Mouse (Mus musculus): ENCODE measurements around the gene Nectin4. TPM values are rescaled to one million over a fixed set of nuclear protein-coding genes. Genes with fewer than 3 reads are reported as not detected.

Nectin4 gene
- polyA plus RNA-seq, 1 experiment from 2014 or later = 3.9 TPM

GRCm38 (mm10) chr1:171388376-171389102 lies 18.6 kb downstream of the Nectin4 start, which contains the start of gene Arhgap30:
Gene Arhgap30 (plus strand): TSS chr1:171388954.
- WGBS = 83% methylated on average over 15 of the region's 15 CpGs
- Histone ChIP-seq H3K36me3 (ENCODE audit: control insufficient read depth, insufficient read depth, low read length) (no peaks in the 10 kb centered on the region), H3K27ac (ENCODE audit: low read length) (no peak within 1 kb of the TSS), H3K4me2 (ENCODE audit: low read length) (no peak within 1 kb of the TSS), H3K9me3 (replicated peaks; ENCODE audit: control insufficient read depth, low read length, poor library complexity, severe bottlenecking) (no peaks in the 10 kb centered on the region), H3K4me3 (ENCODE audit: low read depth, low read length) (no peak within 1 kb of the TSS), H3K4me1 (ENCODE audit: control insufficient read depth, insufficient read depth, low read length) (no peaks in the 10 kb centered on the region), H3K9ac (ENCODE audit: low read depth, low read length) (no peak within 1 kb of the TSS), H3K27me3 (ENCODE audit: control insufficient read depth, insufficient read depth, low read depth, low read length) (no peaks in the 10 kb centered on the region)
- ATAC-seq = no peak

- H3K27ac ChIP-seq (ENCODE audit: low read length) = no peak overlapping the region
- no peaks in the 10 kb centered on the region for H3K36me3 ChIP-seq (ENCODE audit: control insufficient read depth, insufficient read depth, low read length)
- no peak for ATAC-seq
- H3K4me3 ChIP-seq (ENCODE audit: low read depth, low read length) = no peak overlapping the region
- H3K27me3 ChIP-seq (ENCODE audit: control insufficient read depth, insufficient read depth, low read depth, low read length) = no peaks in the 10 kb centered on the region
- H3K9me3 ChIP-seq (replicated peaks; ENCODE audit: control insufficient read depth, low read length, poor library complexity, severe bottlenecking) = no peaks in the 10 kb centered on the region
- 88% methylated on average over 4 of the region's 4 CpGs for WGBS
- no peak overlapping the region for H3K9ac ChIP-seq (ENCODE audit: low read depth, low read length)
- H3K4me2 ChIP-seq (ENCODE audit: low read length) = no peak overlapping the region
- no peaks in the 10 kb centered on the region for H3K4me1 ChIP-seq (ENCODE audit: control insufficient read depth, insufficient read depth, low read length)
Observed at GRCm38 (mm10) chr1:171390101-171390500, 20.2 kb downstream of the Nectin4 start.

DNA sequence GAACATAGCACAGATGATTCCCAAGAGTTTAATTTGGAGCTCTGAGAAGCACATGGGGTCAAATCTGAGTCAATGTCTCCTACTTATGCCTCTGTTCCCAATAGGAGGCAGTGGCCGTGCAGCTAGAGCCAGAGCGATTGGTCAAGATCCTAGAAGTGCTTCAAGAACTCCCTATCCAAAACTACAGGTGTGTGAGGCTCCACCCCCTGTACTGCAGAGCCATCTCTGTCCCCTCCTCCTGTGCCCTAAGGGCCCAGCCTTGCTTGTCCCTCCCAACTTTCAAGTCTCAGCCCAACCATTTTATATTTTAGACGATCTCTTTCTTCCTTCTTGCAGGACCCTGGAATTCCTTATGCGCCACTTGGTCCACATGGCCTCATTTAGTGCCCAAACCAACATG lies 31.9 kb downstream of the Nectin4 start:
- no peak for ATAC-seq
- WGBS = 88% methylated on average over 4 of the region's 4 CpGs
- no peak overlapping the region for H3K9ac ChIP-seq (ENCODE audit: low read depth, low read length)
- H3K27me3 ChIP-seq (ENCODE audit: control insufficient read depth, insufficient read depth, low read depth, low read length) = no peaks in the 10 kb centered on the region
- no peak overlapping the region for H3K4me2 ChIP-seq (ENCODE audit: low read length)
- no peak overlapping the region for H3K4me3 ChIP-seq (ENCODE audit: low read depth, low read length)
- no peak overlapping the region for H3K27ac ChIP-seq (ENCODE audit: low read length)
- no peaks in the 10 kb centered on the region for H3K4me1 ChIP-seq (ENCODE audit: control insufficient read depth, insufficient read depth, low read length)
- no peaks in the 10 kb centered on the region for H3K36me3 ChIP-seq (ENCODE audit: control insufficient read depth, insufficient read depth, low read length)
- H3K9me3 ChIP-seq (replicated peaks; ENCODE audit: control insufficient read depth, low read length, poor library complexity, severe bottlenecking) = no peaks in the 10 kb centered on the region

DNA sequence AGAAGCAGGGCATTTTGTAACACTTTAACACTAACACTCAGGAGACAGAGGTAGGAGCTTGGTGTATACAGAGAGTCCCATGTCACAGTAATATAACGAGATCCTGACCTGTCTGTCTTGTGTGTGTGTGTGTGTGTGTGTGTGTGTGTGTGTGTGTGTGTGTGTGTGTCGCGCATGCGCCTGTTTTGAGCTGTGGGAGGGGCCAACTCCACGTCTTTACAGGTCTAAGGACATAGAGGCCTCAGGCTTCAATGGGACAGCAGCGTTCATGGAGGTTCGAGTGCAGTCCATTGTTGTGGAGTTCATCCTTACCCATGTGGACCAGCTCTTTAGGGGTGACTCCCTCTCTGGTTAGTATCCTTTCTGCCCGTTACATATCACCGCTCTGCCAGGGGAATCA lies 33.1 kb downstream of the Nectin4 start:
- ATAC-seq = no peak
- Histone ChIP-seq H3K9ac (ENCODE audit: low read depth, low read length) (no peak overlapping the region), H3K27ac (ENCODE audit: low read length) (no peak overlapping the region), H3K27me3 (ENCODE audit: control insufficient read depth, insufficient read depth, low read depth, low read length) (peaks cover 8% of the 10 kb centered on the region), H3K9me3 (replicated peaks; ENCODE audit: control insufficient read depth, low read length, poor library complexity, severe bottlenecking) (no peaks in the 10 kb centered on the region), H3K4me3 (ENCODE audit: low read depth, low read length) (no peak overlapping the region), H3K4me1 (ENCODE audit: control insufficient read depth, insufficient read depth, low read length) (no peaks in the 10 kb centered on the region), H3K4me2 (ENCODE audit: low read length) (no peak overlapping the region), H3K36me3 (ENCODE audit: control insufficient read depth, insufficient read depth, low read length) (no peaks in the 10 kb centered on the region)
- WGBS = 84% methylated on average over 9 of the region's 9 CpGs

GRCm38 (mm10) chr1:171407263-171407662 lies 37.4 kb downstream of the Nectin4 start:
- H3K9me3 ChIP-seq (replicated peaks; ENCODE audit: control insufficient read depth, low read length, poor library complexity, severe bottlenecking) = no peaks in the 10 kb centered on the region
- no peak for ATAC-seq
- H3K36me3 ChIP-seq (ENCODE audit: control insufficient read depth, insufficient read depth, low read length) = no peaks in the 10 kb centered on the region
- no peak overlapping the region for H3K27ac ChIP-seq (ENCODE audit: low read length)
- peaks cover 17% of the 10 kb centered on the region for H3K27me3 ChIP-seq (ENCODE audit: control insufficient read depth, insufficient read depth, low read depth, low read length)
- no peak overlapping the region for H3K4me2 ChIP-seq (ENCODE audit: low read length)
- no peaks in the 10 kb centered on the region for H3K4me1 ChIP-seq (ENCODE audit: control insufficient read depth, insufficient read depth, low read length)
- WGBS = 85% methylated on average over 5 of the region's 5 CpGs
- no peak overlapping the region for H3K9ac ChIP-seq (ENCODE audit: low read depth, low read length)
- H3K4me3 ChIP-seq (ENCODE audit: low read depth, low read length) = no peak overlapping the region

DNA sequence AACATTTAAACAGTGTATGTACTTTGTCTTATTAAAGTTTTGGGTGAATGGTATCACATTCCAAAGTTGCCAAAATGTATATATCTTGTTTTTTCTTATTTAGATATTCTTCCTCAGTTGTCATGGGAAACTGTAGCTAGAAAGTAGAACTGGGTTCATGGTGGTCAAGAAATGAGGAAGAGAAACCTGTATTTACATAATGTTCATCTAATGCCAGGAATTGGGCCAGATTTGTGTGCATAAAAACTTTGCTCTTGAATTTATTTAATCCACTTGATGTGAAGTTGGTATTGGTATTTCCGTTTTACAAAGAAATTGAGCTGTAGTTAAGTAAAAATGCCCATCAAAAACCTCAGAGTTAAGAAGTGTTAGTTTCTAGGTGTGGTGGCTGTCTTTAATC lies 40.3 kb downstream of the Nectin4 start:
- no peak overlapping the region for H3K4me3 ChIP-seq (ENCODE audit: low read depth, low read length)
- WGBS = 94% methylated on average over 1 of the region's 1 CpGs
- H3K9me3 ChIP-seq (replicated peaks; ENCODE audit: control insufficient read depth, low read length, poor library complexity, severe bottlenecking) = no peaks in the 10 kb centered on the region
- peaks cover 17% of the 10 kb centered on the region for H3K27me3 ChIP-seq (ENCODE audit: control insufficient read depth, insufficient read depth, low read depth, low read length)
- no peak overlapping the region for H3K9ac ChIP-seq (ENCODE audit: low read depth, low read length)
- 0 out of 2 replicates have a peak, but pooled peaks cover 2% of the 10 kb centered on the region for H3K36me3 ChIP-seq (ENCODE audit: control insufficient read depth, insufficient read depth, low read length)
- H3K4me2 ChIP-seq (ENCODE audit: low read length) = no peak overlapping the region
- H3K27ac ChIP-seq (ENCODE audit: low read length) = no peak overlapping the region
- peaks cover 21% of the 10 kb centered on the region for H3K4me1 ChIP-seq (ENCODE audit: control insufficient read depth, insufficient read depth, low read length)
- ATAC-seq = no peak

- no peaks in the 10 kb centered on the region for H3K9me3 ChIP-seq (replicated peaks; ENCODE audit: control insufficient read depth, low read length, poor library complexity, severe bottlenecking)
- H3K4me3 ChIP-seq (ENCODE audit: low read depth, low read length) = peak within 1 kb of the TSS; percentile 91
- peak within 1 kb of the TSS; percentile 97 for H3K9ac ChIP-seq (ENCODE audit: low read depth, low read length)
- WGBS = under 1% methylated on average over 36 of the region's 36 CpGs
- H3K36me3 ChIP-seq (ENCODE audit: control insufficient read depth, insufficient read depth, low read length) = peaks cover 7% of the 10 kb centered on the region; the same call in 1 of the 2 replicates
- peak within 1 kb of the TSS; percentile 96 for H3K27ac ChIP-seq (ENCODE audit: low read length)
- H3K4me2 ChIP-seq (ENCODE audit: low read length) = peak within 1 kb of the TSS; percentile 69
- H3K4me1 ChIP-seq (ENCODE audit: control insufficient read depth, insufficient read depth, low read length) = peaks cover 21% of the 10 kb centered on the region
- peaks cover 17% of the 10 kb centered on the region for H3K27me3 ChIP-seq (ENCODE audit: control insufficient read depth, insufficient read depth, low read depth, low read length)
- peak; percentile 98 for ATAC-seq
Observed at GRCm38 (mm10) chr1:171410947-171411484, 41.1 kb downstream of the Nectin4 start, which contains the start of gene Usf1. Gene Usf1 (plus strand): TSS chr1:171411313.

GRCm38 (mm10) chr1:171411492-171411941 lies 41.6 kb downstream of the Nectin4 start:
- peaks cover 17% of the 10 kb centered on the region for H3K27me3 ChIP-seq (ENCODE audit: control insufficient read depth, insufficient read depth, low read depth, low read length)
- 0% methylated on average over 34 of the region's 39 CpGs for WGBS
- peak overlapping the region; percentile 69 for H3K4me2 ChIP-seq (ENCODE audit: low read length)
- peaks cover 10% of the 10 kb centered on the region for H3K36me3 ChIP-seq (ENCODE audit: control insufficient read depth, insufficient read depth, low read length)
- ATAC-seq = peak; percentile 83
- peak overlapping the region; percentile 91 for H3K4me3 ChIP-seq (ENCODE audit: low read depth, low read length)
- H3K4me1 ChIP-seq (ENCODE audit: control insufficient read depth, insufficient read depth, low read length) = peaks cover 21% of the 10 kb centered on the region
- H3K9me3 ChIP-seq (replicated peaks; ENCODE audit: control insufficient read depth, low read length, poor library complexity, severe bottlenecking) = no peaks in the 10 kb centered on the region
- peak overlapping the region; percentile 96 for H3K27ac ChIP-seq (ENCODE audit: low read length)
- H3K9ac ChIP-seq (ENCODE audit: low read depth, low read length) = peak overlapping the region; percentile 97

- Histone ChIP-seq H3K9me3 (replicated peaks; ENCODE audit: control insufficient read depth, low read length, poor library complexity, severe bottlenecking) (no peaks in the 10 kb centered on the region), H3K27me3 (ENCODE audit: control insufficient read depth, insufficient read depth, low read depth, low read length) (peaks cover 17% of the 10 kb centered on the region), H3K36me3 (ENCODE audit: control insufficient read depth, insufficient read depth, low read length) (peaks cover 14% of the 10 kb centered on the region), H3K4me1 (ENCODE audit: control insufficient read depth, insufficient read depth, low read length) (peaks cover 21% of the 10 kb centered on the region), H3K27ac (ENCODE audit: low read length) (peak overlapping the region; percentile 96), H3K4me3 (ENCODE audit: low read depth, low read length) (peak overlapping the region; percentile 91), H3K4me2 (ENCODE audit: low read length) (peak overlapping the region; percentile 69), H3K9ac (ENCODE audit: low read depth, low read length) (peak overlapping the region; percentile 97)
- ATAC-seq = peak; percentile 50
- WGBS = under 1% methylated on average over 20 of the region's 20 CpGs
Observed at GRCm38 (mm10) chr1:171412001-171412441, 42.1 kb downstream of the Nectin4 start.

All from midbrain, embryonic 16.5 days (tissue).